Mouse (Mus musculus) left cerebral cortex, adult 2 months (tissue): ENCODE results near the gene Mtor. TPM values are rescaled to one million over a fixed set of nuclear protein-coding genes. Genes with fewer than 3 reads are reported as not detected.

ENCODE experiments used
- DNase-seq, 2 experiments: peaks; one replicate each; pipeline ENCODE4 v3.0.0; 2021 to 2022; ENCODE audit warnings: low spot score in 2 of 2, mixed read lengths in 1 of 2; ENCODE audit errors: extremely low spot score in 1 of 2
- H3K27ac ChIP-seq: fragments of 200-600 bp; 2 replicates; pipeline ENCODE4 v1.8.1; 2022
- H3K4me3 ChIP-seq: fragments of 200-600 bp; 2 replicates; pipeline ENCODE4 v1.8.1; 2022
- CTCF ChIP-seq: fragments of 200-600 bp; IDR thresholded peaks from 2 replicates; pipeline ENCODE4 v1.8.1; 2022; ENCODE audit warnings: antibody characterized with exemption, mild to moderate bottlenecking, moderate library complexity
- intact Hi-C: fragments of 180-260 bp; cut with DNase I; formaldehyde crosslinking; loops from one replicate; pipeline ENCODE4 v1.15.1; 2025
- long read RNA-seq, 2 experiments: library from polyadenylated mRNA; stranded (forward); transcript quantifications; one replicate each; pipeline ENCODE4 v2.0.0; 2021; ENCODE audit warnings: borderline mapping rate in 2 of 2
- total RNA-seq, 2 experiments: library from RNA; stranded (reverse); gene quantifications; 2 replicates each; pipeline ENCODE4 v1.2.3; 2021

Mtor gene
- total RNA-seq, result 10 to 100 TPM; 92.7 to 94.0 TPM
- long read RNA-seq, experiment 1, full-length matches to known transcripts, result 30 of 89 reads
- long read RNA-seq, experiment 1, partial matches to known transcripts, result 47 of 89 reads
- long read RNA-seq, experiment 1, other reads (novel, unspliced or antisense), result 12 of 89 reads
- long read RNA-seq, experiment 2, full-length matches to known transcripts, result 27 of 66 reads
- long read RNA-seq, experiment 2, partial matches to known transcripts, result 28 of 66 reads
- long read RNA-seq, experiment 2, other reads (novel, unspliced or antisense), result 11 of 66 reads

GRCm38 (mm10) chr4:148448179-148448852, at the start of gene Mtor:
TSS of gene Mtor (plus strand) at chr4:148448611.
- DNase-seq, result peak; percentile 93
- peak within 1 kb of the TSS; percentile 80 for H3K4me3 ChIP-seq
- TF ChIP-seq CTCF, result no peak
- H3K27ac ChIP-seq, result peak within 1 kb of the TSS; percentile 77
- intact Hi-C loops, result no loop called here

- no peak for DNase-seq
- Histone ChIP-seq H3K4me3 (no peak overlapping the region), H3K27ac (no peak overlapping the region)
- intact Hi-C loops, result no loop called here
- TF ChIP-seq CTCF, result no peak; the same call in 1 of the 2 replicates
These were observed 48.8 kb upstream of the Mtor start for GRCm38 (mm10) chr4:148399437-148400094.

GRCm38 (mm10) chr4:148403402-148403801, 45.0 kb upstream of the Mtor start:
- TF ChIP-seq CTCF, result no peak
- Histone ChIP-seq H3K27ac (no peak overlapping the region), H3K4me3 (no peak overlapping the region)
- intact Hi-C loops, result no loop called here
- no peak for DNase-seq

GRCm38 (mm10) chr4:148404748-148405147, 43.7 kb upstream of the Mtor start:
- Histone ChIP-seq H3K27ac (no peak overlapping the region), H3K4me3 (no peak overlapping the region)
- intact Hi-C loops, result no loop called here
- no peak for DNase-seq
- TF ChIP-seq CTCF, result no peak

GRCm38 (mm10) chr4:148405255-148405788, 43.1 kb upstream of the Mtor start:
- Histone ChIP-seq H3K4me3 (no peak overlapping the region), H3K27ac (no peak overlapping the region)
- no peak for TF ChIP-seq CTCF
- intact Hi-C loops, result no loop called here
- no peak for DNase-seq

- intact Hi-C loops, result no loop called here
- H3K27ac ChIP-seq, result no peak overlapping the region
- DNase-seq, result no peak
These were observed 40.0 kb upstream of the Mtor start for GRCm38 (mm10) chr4:148408256-148408975.

GRCm38 (mm10) chr4:148415575-148415974, 32.8 kb upstream of the Mtor start:
- intact Hi-C loops, result no loop called here
- DNase-seq, result no peak
- TF ChIP-seq CTCF, result no peak
- no peak overlapping the region for H3K27ac ChIP-seq
- no peak overlapping the region for H3K4me3 ChIP-seq

More at GRCm38 (mm10) chr4:148408256-148408975, 40.0 kb upstream of the Mtor start:
- H3K4me3 ChIP-seq, result no peak overlapping the region
- no peak for TF ChIP-seq CTCF

GRCm38 (mm10) chr4:148417074-148417526, 31.3 kb upstream of the Mtor start:
- intact Hi-C loops, result no loop called here
- DNase-seq, result no peak
- TF ChIP-seq CTCF, result no peak
- Histone ChIP-seq H3K4me3 (no peak overlapping the region), H3K27ac (no peak overlapping the region)

- Histone ChIP-seq H3K27ac (no peak overlapping the region), H3K4me3 (no peak overlapping the region)
- intact Hi-C loops, result no loop called here
- TF ChIP-seq CTCF, result no peak
- DNase-seq, result no peak
These were observed 30.9 kb upstream of the Mtor start for GRCm38 (mm10) chr4:148417559-148417958.

- peak; percentile 13 for TF ChIP-seq CTCF
- no peak overlapping the region for H3K4me3 ChIP-seq
- intact Hi-C loops, result loop anchor here (5.0 kb wide), 1 partner anchor 95 kb away; no protein-coding TSS in a partner anchor
- no peak overlapping the region for H3K27ac ChIP-seq
- no peak for DNase-seq
These were observed 21.2 kb upstream of the Mtor start for GRCm38 (mm10) chr4:148426950-148427850.
